Mouse (Mus musculus) Patski (cell line): ENCODE data around the gene Fgfr2. TPM values are rescaled to one million over a fixed set of nuclear protein-coding genes. Genes with fewer than 3 reads are reported as not detected.

Experiments used
- ATAC-seq: fragments of 100-300 bp; one replicate; pipeline ENCODE4 v1.8.0; 2021
- CTCF ChIA-PET: fragments of 350-600 bp; sonication (Branson Sonifier 250); formaldehyde crosslinking; loops from one replicate; lab custom pipeline; 2022; ENCODE audit warnings: inconsistent platforms; lab: Charles Lee
- POLR2A ChIA-PET: fragments of 350-600 bp; sonication (Branson Sonifier 250); formaldehyde crosslinking; loops from one replicate; lab custom pipeline; 2022; ENCODE audit warnings: antibody characterized with exemption, inconsistent platforms; lab: Charles Lee
- DNase-seq: peaks from one replicate; pipeline ENCODE4 v3.0.0-alpha.2; 2011; ENCODE audit warnings: low read depth, low spot score
- H3K27me3 ChIP-seq: fragments of 371-371 bp; one replicate; pipeline ENCODE4 v1.5.1; 2021
- CTCF ChIP-seq: fragments of 100-300 bp; IDR thresholded peaks from one replicate; pipeline ENCODE4 v1.5.1; 2021
- in situ Hi-C: fragments of 300-500 bp; cut with MboI; formaldehyde crosslinking; loops from 3 replicates; pipeline ENCODE4 v1.11.1; 2018; ENCODE audit warnings: low pct_unique_long_range_greater_than_20kb, mixed read lengths
- polyA plus RNA-seq: library from polyadenylated mRNA; unstranded; gene quantifications from one replicate; pipeline ENCODE4 v1.2.3, GENCODE M21; 2021

Fgfr2 gene
- polyA plus RNA-seq, 1 experiment from 2014 or later: 48.8 TPM

DNA sequence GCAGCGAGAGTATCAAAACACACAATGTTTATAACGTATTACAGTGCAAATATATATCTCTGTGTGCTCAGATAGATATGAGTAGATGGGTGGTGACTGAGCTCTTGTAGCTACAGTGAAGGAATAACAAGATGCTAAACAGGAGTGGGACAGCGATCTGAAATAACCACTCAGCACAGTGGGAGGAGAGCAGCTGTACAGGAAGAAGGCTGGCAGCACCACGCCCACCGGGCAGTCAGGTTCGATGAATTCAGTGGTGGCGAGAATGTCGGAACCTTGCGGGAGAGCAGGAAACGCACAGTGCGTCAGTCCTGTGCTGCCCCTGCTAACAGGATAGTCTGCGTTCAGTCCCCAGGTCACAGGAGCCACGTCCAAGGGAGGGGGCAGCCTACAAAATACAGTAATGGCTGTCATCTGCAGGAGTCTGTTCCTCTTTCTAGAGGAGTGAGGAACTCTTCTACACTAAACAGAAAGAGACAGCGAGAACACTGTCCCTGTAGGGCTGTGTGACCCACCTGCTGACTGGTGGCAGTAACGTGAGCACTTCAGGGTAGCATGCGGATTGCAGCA lies 2219.6 kb downstream of the Fgfr2 start:
- in situ Hi-C loops: no loop called here
- no peak for TF ChIP-seq CTCF
- ATAC-seq (no peak), DNase-seq (no peak)
- H3K27me3 ChIP-seq: no peaks in the 10 kb centered on the region
- POLR2A ChIA-PET: no interaction called here
- CTCF ChIA-PET: interaction anchor here (1.3 to 1.4 kb wide), 2 partner anchors 12 to 132 kb away, joined by 3 to 4 read pairs; no protein-coding TSS in a partner anchor

DNA sequence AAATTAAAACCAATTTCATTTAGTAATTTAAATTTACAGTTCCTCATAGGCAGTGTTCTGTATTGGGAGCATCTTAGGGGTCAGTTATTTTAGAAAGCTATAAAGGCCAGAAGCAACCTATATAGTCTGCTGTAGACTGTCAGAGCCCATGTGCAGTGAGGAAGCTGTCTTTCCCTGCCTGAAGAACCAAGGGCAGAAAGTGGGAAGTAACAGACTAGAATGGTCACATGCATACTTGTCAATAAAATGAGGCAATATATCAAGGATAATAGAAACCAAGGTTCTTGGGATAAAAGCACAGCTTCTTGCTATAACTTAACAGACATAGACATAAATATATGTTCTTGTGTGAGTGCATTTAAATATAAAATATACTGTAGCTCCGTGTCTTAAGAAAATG lies 2220.2 kb downstream of the Fgfr2 start:
- in situ Hi-C loops: no loop called here
- H3K27me3 ChIP-seq: no peaks in the 10 kb centered on the region
- ATAC-seq (no peak), DNase-seq (no peak)
- no peak for TF ChIP-seq CTCF
- ChIA-PET POLR2A (no interaction called here), CTCF (interaction anchor here (1.3 to 1.4 kb wide), 2 partner anchors 13 to 132 kb away, joined by 3 to 4 read pairs; no protein-coding TSS in a partner anchor)

DNA sequence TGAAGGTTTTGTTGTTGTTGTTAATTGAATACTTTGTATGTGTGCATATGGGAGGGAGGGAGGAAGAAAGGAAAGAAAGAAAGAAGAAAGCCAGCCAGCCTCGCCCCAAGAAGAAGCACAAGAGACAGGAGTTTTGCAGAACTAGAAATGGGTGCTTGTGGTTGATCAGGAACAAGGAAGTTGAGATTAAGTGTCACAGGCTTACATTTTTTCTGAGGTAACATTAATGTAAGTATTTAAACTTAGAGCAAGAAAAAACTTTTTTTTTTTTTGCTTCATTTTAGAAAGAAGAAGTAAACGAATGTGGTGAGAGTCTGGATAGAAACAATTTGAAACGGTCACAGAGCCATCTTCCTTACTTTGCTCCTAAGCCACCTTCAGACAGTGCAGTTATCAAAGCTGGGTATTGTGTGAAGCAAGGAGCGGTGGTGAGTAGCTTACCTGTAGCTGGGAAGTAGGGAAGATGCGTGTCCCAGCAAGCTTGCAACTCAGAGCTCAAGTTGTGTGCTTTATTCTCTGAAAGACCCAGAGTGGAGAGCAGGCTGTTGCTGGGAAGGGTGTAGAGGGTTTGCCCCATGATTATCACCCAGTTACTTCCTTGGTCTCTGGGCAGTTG lies 2222.8 kb downstream of the Fgfr2 start:
- DNase-seq (no peak), ATAC-seq (no peak)
- no peaks in the 10 kb centered on the region for H3K27me3 ChIP-seq
- TF ChIP-seq CTCF: no peak
- in situ Hi-C loops: no loop called here
- ChIA-PET POLR2A (interaction anchor here (0.7 kb wide), 1 partner anchor 93 kb away, joined by 3 read pairs; no protein-coding TSS in a partner anchor), CTCF (interaction anchor here (1.6 kb wide), 1 partner anchor 129 kb away, joined by 3 read pairs; no protein-coding TSS in a partner anchor)

DNA sequence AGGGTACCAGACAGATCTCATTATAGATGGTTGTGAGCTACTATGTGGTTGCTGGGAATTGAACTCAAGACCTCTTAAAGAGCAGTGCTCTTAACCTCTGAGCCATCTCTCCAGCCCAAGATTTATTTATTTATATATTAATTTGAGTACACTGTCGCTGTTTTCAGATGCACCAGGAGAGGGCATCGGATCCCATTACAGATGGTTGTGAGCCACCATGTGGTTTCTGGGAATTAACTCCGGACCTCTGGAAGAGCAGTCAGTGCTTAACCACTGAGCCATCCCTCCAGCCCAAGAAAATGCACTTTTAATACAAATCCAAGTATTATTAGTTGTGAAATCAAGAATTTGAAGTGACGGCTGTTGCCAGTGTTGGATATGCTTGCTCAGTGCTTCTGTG lies 2224.8 kb downstream of the Fgfr2 start:
- ATAC-seq (no peak), DNase-seq (no peak)
- POLR2A ChIA-PET: no interaction called here
- in situ Hi-C loops: loop anchor here (5.0 kb wide), 1 partner anchor 61 kb away; no protein-coding TSS in a partner anchor
- no peaks in the 10 kb centered on the region for H3K27me3 ChIP-seq
- TF ChIP-seq CTCF: peak; percentile 61
- CTCF ChIA-PET: interaction anchor here (0.9 to 1.5 kb wide), 2 partner anchors 28 to 127 kb away, joined by 3 read pairs; no protein-coding TSS in a partner anchor

DNA sequence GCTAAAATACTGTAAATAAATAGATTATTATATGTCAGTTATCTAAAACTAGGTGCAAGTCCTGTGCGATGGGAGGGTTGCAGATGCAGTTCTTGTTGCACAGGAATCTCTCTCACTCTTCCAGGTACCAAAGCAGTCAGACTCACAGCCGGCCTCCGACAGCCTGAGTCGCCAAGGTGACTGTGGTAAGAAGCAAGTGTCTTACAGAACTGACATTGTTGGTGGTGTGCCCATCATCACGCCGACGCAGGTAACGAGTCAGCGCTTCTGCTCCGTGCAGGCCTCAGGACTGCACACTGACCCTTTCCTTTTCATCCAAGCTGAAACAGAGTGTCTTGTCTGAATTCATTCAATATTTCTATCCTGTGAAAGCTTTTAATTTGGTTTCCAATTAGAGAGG lies 2225.9 kb downstream of the Fgfr2 start:
- no peak for ATAC-seq
- in situ Hi-C loops: loop anchor here (5.0 kb wide), 1 partner anchor 60 kb away; no protein-coding TSS in a partner anchor
- CTCF ChIA-PET: interaction anchor here (1.5 kb wide), 1 partner anchor 126 kb away, joined by 3 read pairs; no protein-coding TSS in a partner anchor

DNA sequence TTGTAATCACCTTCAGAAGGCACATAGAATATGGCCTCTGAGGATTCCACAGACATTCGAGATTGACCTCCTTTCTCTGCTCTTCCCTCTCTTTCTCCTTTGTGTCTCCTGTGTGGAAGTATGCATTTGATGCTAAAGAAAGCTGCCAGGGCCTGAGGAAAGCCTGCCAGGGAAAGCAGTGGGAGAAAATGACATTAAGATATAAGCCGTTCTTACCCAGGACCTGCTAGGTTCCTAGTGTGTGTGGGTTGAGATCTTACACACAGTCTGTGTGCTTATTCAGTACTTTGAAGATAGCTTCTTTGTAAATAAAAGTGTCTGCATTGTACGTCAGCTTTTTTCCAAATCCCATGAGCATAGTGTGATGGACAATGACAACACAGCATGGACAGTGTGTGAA lies 2227.1 kb downstream of the Fgfr2 start:
- in situ Hi-C loops: loop anchor here (5.0 kb wide), 1 partner anchor 59 kb away; no protein-coding TSS in a partner anchor
- ATAC-seq (no peak), DNase-seq (no peak)
- CTCF ChIA-PET: interaction anchor here (1.0 kb wide), 1 partner anchor 9 kb away, joined by 3 read pairs; no protein-coding TSS in a partner anchor
- H3K27me3 ChIP-seq: no peaks in the 10 kb centered on the region
- TF ChIP-seq CTCF: no peak
- POLR2A ChIA-PET: interaction anchor here (0.6 to 0.8 kb wide), 2 partner anchors 9 to 49 kb away, joined by 3 read pairs; no protein-coding TSS in a partner anchor

More for the DNA sequence above, 2225.9 kb downstream of the Fgfr2 start:
- POLR2A ChIA-PET: interaction anchor here (0.7 kb wide), 1 partner anchor 175 kb away, joined by 10 read pairs; no protein-coding TSS in a partner anchor
- TF ChIP-seq CTCF: no peak
- no peaks in the 10 kb centered on the region for H3K27me3 ChIP-seq
- DNase-seq: no peak

DNA sequence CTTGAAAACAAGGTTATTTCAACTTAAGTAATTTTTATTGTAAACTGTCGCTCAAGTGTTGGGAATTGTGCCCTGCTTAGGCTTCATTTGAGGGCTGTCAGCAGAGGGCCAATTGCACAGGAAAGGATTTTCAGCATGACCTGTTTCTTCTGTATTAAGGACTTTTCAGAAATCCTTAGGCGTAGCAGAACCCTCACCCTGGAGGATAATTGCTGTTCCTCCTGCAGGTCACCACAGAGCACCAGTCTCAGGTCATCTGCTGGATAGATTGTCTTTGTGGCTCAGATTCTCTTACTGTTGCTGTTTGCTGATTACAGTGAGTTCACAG lies 2227.6 kb downstream of the Fgfr2 start:
- CTCF ChIA-PET: interaction anchor here (1.0 kb wide), 1 partner anchor 9 kb away, joined by 3 read pairs; no protein-coding TSS in a partner anchor
- in situ Hi-C loops: loop anchor here (5.0 kb wide), 1 partner anchor 58 kb away; no protein-coding TSS in a partner anchor
- TF ChIP-seq CTCF: no peak
- no peaks in the 10 kb centered on the region for H3K27me3 ChIP-seq
- DNase-seq (no peak), ATAC-seq (no peak)
- POLR2A ChIA-PET: no interaction called here

DNA sequence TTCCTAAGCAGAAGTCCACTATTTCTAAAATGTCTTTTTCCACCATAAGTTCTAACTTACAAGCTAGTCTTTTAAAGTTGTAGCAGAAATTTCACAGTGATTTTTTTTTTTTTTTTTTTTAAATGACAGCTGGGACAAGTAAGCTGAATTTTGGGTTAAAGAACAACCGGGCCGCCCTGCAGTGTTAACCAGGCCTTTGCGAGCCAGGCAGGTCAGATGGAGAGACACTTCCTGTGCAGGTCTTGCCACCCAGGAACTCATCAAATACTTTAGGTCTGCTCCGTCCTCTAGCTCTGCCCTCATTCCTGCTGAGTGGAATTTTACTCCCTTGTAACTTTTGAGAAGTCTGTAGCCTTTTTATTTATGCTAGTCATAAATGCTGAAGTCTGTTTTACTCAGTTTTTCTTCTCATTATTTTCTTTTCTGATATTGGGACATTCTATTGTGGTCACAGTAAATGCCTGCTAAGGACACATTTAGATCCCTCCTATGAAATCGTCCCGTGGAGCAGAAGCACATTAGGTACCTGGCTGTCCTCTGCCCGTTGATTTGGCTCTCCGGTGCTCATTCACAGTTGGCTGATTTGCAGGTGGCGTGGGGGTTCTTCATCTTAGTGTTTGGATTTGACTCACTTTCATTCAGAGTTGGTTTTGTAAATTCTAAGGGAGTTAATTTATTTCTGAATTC lies 2228.1 kb downstream of the Fgfr2 start:
- CTCF ChIA-PET: interaction anchor here (1.2 kb wide), 1 partner anchor 132 kb away, joined by 3 read pairs; no protein-coding TSS in a partner anchor
- no peak for TF ChIP-seq CTCF
- DNase-seq (no peak), ATAC-seq (no peak)
- in situ Hi-C loops: loop anchor here (5.0 kb wide), 1 partner anchor 58 kb away; no protein-coding TSS in a partner anchor
- H3K27me3 ChIP-seq: no peaks in the 10 kb centered on the region
- POLR2A ChIA-PET: no interaction called here

DNA sequence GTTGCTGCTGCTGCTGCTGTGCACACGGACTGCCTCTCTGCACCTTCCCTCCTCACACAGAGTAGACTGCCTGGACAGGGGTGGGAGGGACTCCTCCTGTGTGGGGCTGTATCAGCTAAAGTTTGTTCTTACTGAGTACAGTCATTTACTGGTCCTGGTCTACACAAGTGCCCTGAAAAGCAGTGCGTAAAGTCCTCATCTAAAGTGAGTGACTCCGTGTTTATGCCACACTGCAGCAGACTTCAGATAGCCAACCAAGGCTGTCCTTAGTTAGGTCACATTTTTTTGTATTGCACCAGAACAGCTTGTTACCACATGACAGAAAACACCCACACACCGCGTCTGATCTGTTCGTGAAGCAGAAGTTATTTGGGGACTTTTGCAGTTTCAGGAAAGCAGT lies 2230.2 kb downstream of the Fgfr2 start:
- in situ Hi-C loops: no loop called here
- ATAC-seq (no peak), DNase-seq (no peak)
- TF ChIP-seq CTCF: no peak
- no peaks in the 10 kb centered on the region for H3K27me3 ChIP-seq
- ChIA-PET CTCF (interaction anchor here (1.4 kb wide), 1 partner anchor 12 kb away, joined by 3 read pairs; no protein-coding TSS in a partner anchor), POLR2A (interaction anchor here (0.9 kb wide), 1 partner anchor 75 kb away, joined by 3 read pairs; no protein-coding TSS in a partner anchor)

DNA sequence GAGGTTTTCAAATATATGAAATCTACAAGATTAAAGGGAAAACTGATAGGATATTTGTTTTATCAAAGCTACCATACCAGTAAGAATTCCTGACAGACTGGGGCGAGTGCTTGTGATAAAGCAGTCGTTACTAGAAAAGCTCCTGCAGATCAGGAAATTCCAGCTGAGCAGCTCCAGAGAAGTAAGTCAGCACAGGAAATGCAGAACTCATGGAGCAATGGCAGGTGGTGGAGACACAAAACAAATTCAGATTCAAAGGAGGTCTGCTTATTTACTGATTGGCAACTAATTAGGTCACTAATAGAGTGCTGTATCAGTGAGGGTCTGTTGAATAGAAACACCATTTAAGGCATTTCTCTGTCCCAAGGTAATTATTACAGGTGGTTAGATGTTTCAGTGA lies 2232.3 kb downstream of the Fgfr2 start:
- no peak for ATAC-seq
- ChIA-PET POLR2A (no interaction called here), CTCF (interaction anchor here (1.0 kb wide), 1 partner anchor 20 kb away, joined by 3 read pairs; no protein-coding TSS in a partner anchor)
- no peaks in the 10 kb centered on the region for H3K27me3 ChIP-seq
- TF ChIP-seq CTCF: no peak
- in situ Hi-C loops: no loop called here
- DNase-seq: no peak
